Mouse (Mus musculus): ENCODE data around the gene Aimp2.

Gene Aimp2

DNA sequence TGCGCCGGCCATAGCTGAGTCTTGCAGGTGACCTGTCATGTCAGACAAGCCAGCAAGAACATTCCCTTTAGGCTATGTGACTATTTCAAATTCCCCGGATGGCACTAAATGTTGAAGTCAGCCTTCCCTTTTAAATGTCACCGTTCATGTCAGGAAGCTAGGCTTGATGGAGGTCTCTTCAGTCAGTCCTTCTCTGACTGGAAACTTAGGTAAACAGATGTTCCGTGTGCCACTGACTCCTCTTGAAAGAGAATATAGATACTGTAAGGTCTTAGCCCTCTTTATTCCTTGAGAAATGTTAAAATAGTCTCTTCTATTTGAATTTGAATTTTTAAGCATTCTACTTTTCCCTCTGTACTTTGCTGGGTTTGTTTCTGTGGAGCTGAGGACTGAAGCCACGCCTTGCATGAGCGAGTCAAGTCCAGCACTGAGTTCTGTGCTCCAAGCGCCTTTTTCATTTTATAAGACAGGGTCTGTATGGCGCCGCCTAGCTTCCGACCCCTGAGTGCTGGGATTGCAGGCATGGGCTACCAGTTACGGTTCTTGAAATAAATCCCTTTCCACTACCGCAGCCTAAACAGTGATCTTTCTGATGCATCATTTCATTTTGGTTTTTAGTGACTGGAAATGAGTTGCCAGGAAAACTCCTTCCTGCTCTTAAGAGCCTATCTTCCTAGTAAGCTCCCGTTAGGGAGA, 11.9 kb downstream of the Aimp2 start, which contains the start of gene Ankrd61:
TSS of gene Ankrd61 (minus strand) at position 51 of the 696 bp plus-strand sequence.
- no peak for DNase-seq

GRCm38 (mm10) chr5:143893396-143893795, 16.3 kb downstream of the Aimp2 start:
- no peak for DNase-seq

DNA sequence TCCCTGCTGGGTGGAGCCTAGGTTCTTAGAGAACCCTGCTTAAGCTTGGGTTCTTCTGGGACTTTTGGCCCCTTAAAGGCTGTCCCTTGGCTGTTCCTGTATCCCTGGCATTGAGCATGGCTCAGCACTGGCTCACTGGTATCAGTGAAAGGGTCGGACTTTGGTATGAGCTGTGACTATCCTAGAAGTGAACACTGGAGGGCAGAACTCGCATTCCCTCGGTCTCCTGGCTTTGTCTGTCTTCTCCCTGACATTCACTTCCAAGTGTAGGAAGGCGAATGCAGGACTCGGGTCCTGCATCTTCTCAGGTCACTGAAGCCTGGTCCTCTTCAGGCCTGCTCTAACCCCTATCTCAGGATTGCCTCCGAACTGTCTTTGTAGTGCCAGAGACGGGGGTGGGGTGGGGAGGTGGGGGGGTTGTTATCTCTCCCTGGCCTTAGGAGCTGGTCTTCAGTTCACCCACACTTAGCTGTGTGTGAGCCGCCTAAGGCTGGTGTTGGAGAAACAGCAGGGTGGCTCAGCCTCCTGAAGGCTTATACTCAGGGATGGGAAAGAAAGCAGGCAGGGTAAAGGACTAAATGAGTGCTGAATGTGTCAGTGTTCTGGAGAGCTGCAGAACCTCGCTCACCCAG, 17.3 kb downstream of the Aimp2 start:
- no peak for DNase-seq

- no peak for DNase-seq
These were observed 18.9 kb downstream of the Aimp2 start for GRCm38 (mm10) chr5:143890741-143891140.

- DNase-seq, result no peak
These were observed 24.4 kb downstream of the Aimp2 start for GRCm38 (mm10) chr5:143885274-143885673.

DNA sequence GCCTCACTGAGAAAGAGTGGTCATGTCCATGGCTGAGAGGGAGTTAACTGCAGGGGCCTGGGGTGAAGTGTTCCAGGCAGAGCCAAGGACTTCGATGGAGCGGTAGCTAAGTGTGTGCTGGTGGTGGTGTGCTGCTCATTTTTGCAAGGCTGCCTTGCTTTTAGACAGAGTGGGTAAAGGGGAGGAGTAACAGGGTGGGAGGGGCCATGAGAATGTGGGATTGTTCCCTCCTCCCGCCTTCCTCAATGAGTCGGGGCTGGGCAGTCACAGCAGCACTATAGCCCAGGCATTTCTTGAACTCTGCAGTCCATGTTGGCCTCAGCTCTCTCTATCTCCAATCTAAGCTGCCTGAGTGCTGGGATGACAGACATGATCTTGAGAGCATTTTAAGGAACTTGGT, 35.1 kb downstream of the Aimp2 start:
- DNase-seq, result no peak

DNA sequence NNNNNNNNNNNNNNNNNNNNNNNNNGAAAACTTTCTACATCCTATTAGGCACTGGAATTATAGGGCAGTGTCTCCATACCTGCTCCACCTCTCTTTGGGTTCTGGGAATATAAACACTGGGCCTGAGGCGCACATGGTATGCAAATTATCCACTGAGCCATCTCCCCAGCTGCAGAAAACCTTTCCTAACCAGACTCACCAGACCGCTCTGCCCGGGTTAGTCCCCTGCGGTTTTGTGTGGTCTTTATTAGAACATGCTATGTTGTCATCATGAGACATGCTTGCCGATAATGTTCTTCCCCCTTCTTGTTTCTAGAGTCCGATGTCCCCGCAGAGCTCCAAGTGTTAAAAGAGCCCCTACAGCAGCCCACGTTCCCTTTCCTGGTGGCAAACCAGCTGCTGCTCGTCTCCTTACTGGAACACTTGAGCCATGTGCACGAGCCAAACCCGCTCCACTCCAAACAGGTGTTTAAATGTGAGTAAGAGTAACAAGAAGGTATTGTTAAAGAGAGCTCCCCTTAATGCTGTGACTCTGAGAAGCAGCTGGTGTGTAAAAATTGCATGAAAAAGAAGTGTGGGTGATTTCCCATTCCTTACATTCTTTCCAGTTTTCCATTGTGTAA, 38.0 kb downstream of the Aimp2 start:
- no peak for DNase-seq
